In the genomic region with DNA sequence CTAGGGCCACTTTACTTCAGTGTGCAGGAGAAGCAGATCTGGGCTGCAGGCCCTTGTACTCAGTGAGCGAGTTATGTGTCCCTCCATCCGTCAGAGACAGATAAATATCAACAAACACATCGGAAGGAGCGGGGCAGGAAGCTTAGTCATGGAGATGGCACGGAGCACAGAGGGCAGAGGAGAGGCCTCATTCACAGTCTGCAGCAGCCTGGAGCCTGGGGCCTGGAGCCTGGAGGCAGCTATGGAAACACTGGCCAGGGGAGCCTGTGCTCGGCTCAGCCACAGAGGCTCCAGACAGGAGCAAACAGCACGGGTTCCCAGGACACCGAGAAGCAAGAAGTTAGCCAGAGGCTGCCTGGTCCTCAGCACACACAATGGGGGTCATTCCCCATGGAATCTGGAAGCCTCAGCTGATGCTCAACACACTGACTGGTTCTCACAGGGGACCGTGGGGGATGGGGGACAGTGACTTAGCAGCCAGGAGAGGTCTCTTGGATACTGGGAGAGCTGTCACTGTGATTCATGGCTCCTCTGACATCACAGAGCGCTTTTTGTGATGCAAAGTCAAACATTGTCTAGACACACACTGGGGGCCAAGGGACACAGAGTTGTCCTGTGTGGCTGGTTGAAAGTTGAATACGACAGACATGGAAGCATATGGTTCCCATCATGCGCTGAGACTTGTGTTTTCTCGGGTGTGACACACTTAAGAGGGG, we compare ENCODE assay signal across 8 mouse cellular contexts.
DNase-seq lines count a peak whose midpoint lies in the region; ATAC-seq lines count a peak whose summit lies in the region.

No protein-coding gene starts in this region.

- ATAC-seq in heart, embryonic 11.5 days (replicated peaks; ENCODE audit: insufficient number of reproducible peaks, low FRiP score, low TSS enrichment) = no peak
- ATAC-seq in intestine, embryonic 16.5 days = peak; percentile 46
- ATAC-seq in neural tube, embryonic 11.5 days (ENCODE audit: insufficient read depth, low FRiP score, low TSS enrichment) = peak; percentile 92

- peaks cover 7% of the 10 kb centered on the region for H3K4me1 ChIP-seq in heart, embryonic 11.5 days (ENCODE audit: control insufficient read depth, insufficient read depth, low read length)
- H3K4me1 ChIP-seq in intestine, embryonic 16.5 days (ENCODE audit: control insufficient read depth, insufficient read depth, low read length) = peaks cover 10% of the 10 kb centered on the region
- peaks cover 15% of the 10 kb centered on the region; the same call in 1 of the 2 replicates for H3K4me1 ChIP-seq in neural tube, embryonic 11.5 days (ENCODE audit: control insufficient read depth, insufficient read depth, low read length)

- H3K4me2 ChIP-seq in heart, embryonic 11.5 days = no peak overlapping the region
- no peak overlapping the region for H3K4me2 ChIP-seq in intestine, embryonic 16.5 days (ENCODE audit: low read depth, low read length)
- H3K4me2 ChIP-seq in neural tube, embryonic 11.5 days (ENCODE audit: low read depth) = no peak overlapping the region

- H3K4me3 ChIP-seq in heart, embryonic 11.5 days (ENCODE audit: low read depth, low read length) = no peak overlapping the region
- no peak overlapping the region for H3K4me3 ChIP-seq in intestine, embryonic 16.5 days (ENCODE audit: low read length)
- H3K4me3 ChIP-seq in neural tube, embryonic 11.5 days (ENCODE audit: low read depth, low read length) = no peak overlapping the region

- no peaks in the 10 kb centered on the region for H3K27me3 ChIP-seq in heart, embryonic 11.5 days (ENCODE audit: control insufficient read depth, insufficient read depth, low read length)
- H3K27me3 ChIP-seq in intestine, embryonic 16.5 days (replicated peaks; ENCODE audit: control insufficient read depth, insufficient read depth, low read length) = no peaks in the 10 kb centered on the region
- no peaks in the 10 kb centered on the region for H3K27me3 ChIP-seq in neural tube, embryonic 11.5 days (ENCODE audit: control insufficient read depth, insufficient read depth, low read length)

- no peak overlapping the region for H3K27ac ChIP-seq in heart, embryonic 11.5 days (ENCODE audit: low read depth, low read length)
- H3K27ac ChIP-seq in intestine, embryonic 16.5 days (ENCODE audit: low read length) = 0 out of 2 replicates have a peak overlapping the region, but pooled peaks have one; percentile 15
- H3K27ac ChIP-seq in neural tube, embryonic 11.5 days (ENCODE audit: low read depth, low read length) = peak overlapping the region; percentile 90

- no peaks in the 10 kb centered on the region for H3K36me3 ChIP-seq in heart, embryonic 11.5 days (ENCODE audit: control insufficient read depth, insufficient read depth, low read length)
- H3K36me3 ChIP-seq in intestine, embryonic 16.5 days (ENCODE audit: control insufficient read depth, insufficient read depth, low read length) = no peaks in the 10 kb centered on the region
- H3K36me3 ChIP-seq in neural tube, embryonic 11.5 days (ENCODE audit: control insufficient read depth, insufficient read depth, low read length) = no peaks in the 10 kb centered on the region

- H3K9ac ChIP-seq in heart, embryonic 11.5 days (ENCODE audit: low read depth, low read length) = peak overlapping the region; percentile 52; the same call in 1 of the 2 replicates
- no peak overlapping the region for H3K9ac ChIP-seq in intestine, embryonic 16.5 days (ENCODE audit: low read depth, low read length)
- H3K9ac ChIP-seq in neural tube, embryonic 11.5 days (ENCODE audit: low read length) = peak overlapping the region; percentile 22

- WGBS in heart, embryonic 11.5 days (ENCODE audit: insufficient replicate concordance) = 41% methylated on average over 13 of the region's 13 CpGs
- 31% methylated on average over 13 of the region's 13 CpGs for WGBS in intestine, embryonic 16.5 days
- WGBS in neural tube, embryonic 11.5 days = 16% methylated on average over 13 of the region's 13 CpGs

- H3K9me3 ChIP-seq in heart, embryonic 11.5 days (replicated peaks; ENCODE audit: control insufficient read depth, low read length) = no peaks in the 10 kb centered on the region
- H3K9me3 ChIP-seq in intestine, embryonic 16.5 days (ENCODE audit: control insufficient read depth, low read length) = no peaks in the 10 kb centered on the region
- H3K9me3 ChIP-seq in neural tube, embryonic 11.5 days (ENCODE audit: control insufficient read depth, low read length) = peaks cover 6% of the 10 kb centered on the region; the same call in 1 of the 2 replicates

- no peak for DNase-seq in heart, adult 11 months
- DNase-seq in ZHBTc4 (ENCODE audit: low read depth, low spot score) = peak; percentile 68
- peak; percentile 86 for DNase-seq in neural tube, embryonic 11.5 days (ENCODE audit: low spot score)
- no peak for DNase-seq in cerebellum, postnatal 4 days (ENCODE audit: low spot score in 2 of 2)
- no peak for DNase-seq in thymus, postnatal 0 days (ENCODE audit: low spot score)
- no peak for DNase-seq in heart, adult 18-20 months

Comparison
In these comparisons a context has a peak if more than half of its experiments do, and no peak if none do; other contexts are left out.
1. DNase-seq: peak in ZHBTc4 (single experiment) and neural tube, embryonic 11.5 days (single experiment); none in heart, adult 11 months (single experiment), cerebellum, postnatal 4 days (0 of 2), thymus, postnatal 0 days (single experiment) and heart, adult 18-20 months (0 of 2).